8 mouse cellular contexts compared by ENCODE assay signal in genomic region chr2:27289019-27289418, GRCm38 (mm10). TPM values are rescaled to one million over a fixed set of nuclear protein-coding genes. Genes with fewer than 3 reads are reported as not detected.
DNase-seq lines count a peak whose midpoint lies in the region; ATAC-seq lines count a peak whose summit lies in the region.

No protein-coding gene starts in this region.

- no peaks in the 10 kb centered on the region for H3K9me3 ChIP-seq in intestine, embryonic 15.5 days
- H3K9me3 ChIP-seq in midbrain, embryonic 12.5 days = no peaks in the 10 kb centered on the region

- no peak overlapping the region for H3K4me3 ChIP-seq in intestine, embryonic 15.5 days (replicated peaks)
- no peak overlapping the region for H3K4me3 ChIP-seq in midbrain, embryonic 12.5 days

- H3K27ac ChIP-seq in intestine, embryonic 15.5 days = peak overlapping the region; percentile 51; the same call in 1 of the 2 replicates
- H3K27ac ChIP-seq in midbrain, embryonic 12.5 days (replicated peaks) = peak overlapping the region; percentile 77

- DNase-seq in adipocyte (ENCODE audit: low spot score) = peak; percentile 85
- peak; percentile 80 to 86 for DNase-seq in cerebellum, postnatal 4 days (ENCODE audit: low spot score in 2 of 2)
- peak; percentile 87 for DNase-seq in gastrocnemius, postnatal 10 days
- DNase-seq in left cerebral cortex, postnatal 14 days (ENCODE audit: low spot score in 2 of 2) = peak; percentile 83 to 90
- DNase-seq in skeletal muscle tissue, adult 2 months (ENCODE audit: low read depth, low spot score) = peak; percentile 68

- WGBS in intestine, embryonic 15.5 days = 14% methylated on average over 3 of the region's 3 CpGs
- 6% methylated on average over 3 of the region's 3 CpGs for WGBS in midbrain, embryonic 12.5 days

- no peak overlapping the region for H3K4me2 ChIP-seq in intestine, embryonic 15.5 days (replicated peaks)
- H3K4me2 ChIP-seq in midbrain, embryonic 12.5 days (replicated peaks) = no peak overlapping the region

- H3K9ac ChIP-seq in intestine, embryonic 15.5 days = no peak overlapping the region
- H3K9ac ChIP-seq in midbrain, embryonic 12.5 days (replicated peaks) = no peak overlapping the region

- peaks cover 11% of the 10 kb centered on the region for H3K36me3 ChIP-seq in intestine, embryonic 15.5 days
- H3K36me3 ChIP-seq in midbrain, embryonic 12.5 days = peaks cover 59% of the 10 kb centered on the region

- peak; percentile 59; the same call in 1 of the 2 replicates for ATAC-seq in intestine, embryonic 15.5 days
- ATAC-seq in midbrain, embryonic 12.5 days (ENCODE audit: low FRiP score, low read depth) = peak; percentile 57; the same call in 1 of the 2 replicates
- no peak; the same call in 1 of the 2 replicates for ATAC-seq in erythroblast, adult 5-6 weeks (replicated peaks; ENCODE audit: low FRiP score, poor library complexity, severe bottlenecking)

- peaks cover 5% of the 10 kb centered on the region; the same call in 1 of the 2 replicates for H3K4me1 ChIP-seq in intestine, embryonic 15.5 days (replicated peaks)
- H3K4me1 ChIP-seq in midbrain, embryonic 12.5 days = peaks cover 8% of the 10 kb centered on the region

- intact Hi-C loops in left cerebral cortex, postnatal 14 days (cut with DNase I) = loop anchor here (1.0 to 5.0 kb wide), 2 partner anchors 139 to 223 kb away; no protein-coding TSS in a partner anchor

- H3K27me3 ChIP-seq in intestine, embryonic 15.5 days (replicated peaks) = no peaks in the 10 kb centered on the region
- no peaks in the 10 kb centered on the region for H3K27me3 ChIP-seq in midbrain, embryonic 12.5 days

RNA-seq across cellular contexts. Expression of gene Sardh, which starts 40.9 kb away (rescaled TPM):
- total RNA-seq in gastrocnemius, postnatal 10 days (2021) = 1 to 10 TPM; 5.2 to 7.8 TPM
- 9.5 and 9.6 TPM in 2 replicates for polyA plus RNA-seq in intestine, embryonic 15.5 days (2015; fragmentation: Nextera tagmentation; extraction: Ambion mirVana)
- total RNA-seq in left cerebral cortex, postnatal 14 days (2021) = 10 to 100 TPM; 11.1 to 12.9 TPM
- polyA plus RNA-seq in midbrain, embryonic 12.5 days (2016; fragmentation: Nextera tagmentation; extraction: Ambion mirVana) = 5.8 and 6.8 TPM in 2 replicates
- not detected in 2 replicates for total RNA-seq in erythroblast, adult 5-6 weeks (2015; ENCODE audit: low replicate concordance)
- total RNA-seq in erythroblast, adult 5-6 weeks (2017; ENCODE audit: low replicate concordance) = 0.60 TPM in 1 of 2 replicates, not detected in the other
